Mouse (Mus musculus) megakaryocyte progenitor cell, adult 5-6 weeks (primary cell): Measurements from ENCODE around the gene Acsl5. TPM values are rescaled to one million over a fixed set of nuclear protein-coding genes. Genes with fewer than 3 reads are reported as not detected.

Source experiments
- ATAC-seq: replicated peaks from 2 replicates; pipeline ENCODE4 v1.8.0; 2016; ENCODE audit warnings: mild to moderate bottlenecking, moderate TSS enrichment, inconsistent platforms; ENCODE audit not compliant: poor library complexity
- total RNA-seq, 2 experiments: library from RNA; stranded (forward) in 1 of 2; stranded (reverse) in 1 of 2; fragments of 157-497, 149-512 nt in 1 of 2; fragments of 200-1000 nt in 1 of 2; gene quantifications; 2 replicates each; pipeline versions ENCODE4 v1.2.3 to v1.2.4; 2015 to 2017

Acsl5 gene
- total RNA-seq, 2 experiments from 2014 or later: 114 to 141 TPM

DNA sequence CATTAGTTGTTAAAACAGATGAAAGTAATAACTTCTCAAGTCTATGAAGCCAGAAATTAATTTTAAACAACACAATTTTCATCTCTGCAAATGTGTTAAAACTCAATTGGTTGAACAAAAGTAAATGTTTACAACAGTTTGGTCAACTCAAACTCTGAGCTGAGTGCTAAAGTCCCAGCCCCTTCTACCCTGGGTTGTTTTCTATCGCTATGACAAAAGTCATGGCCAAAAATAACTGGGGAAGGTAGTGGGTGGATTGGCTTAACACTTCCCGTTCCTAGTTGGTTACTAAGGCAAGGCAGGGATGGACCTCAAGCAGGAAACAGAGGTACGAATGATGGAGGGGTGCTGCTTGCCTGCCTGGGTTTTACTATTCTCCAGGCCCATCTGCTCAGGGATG lies 25.0 kb downstream of the Acsl5 start:
- no peak for ATAC-seq

DNA sequence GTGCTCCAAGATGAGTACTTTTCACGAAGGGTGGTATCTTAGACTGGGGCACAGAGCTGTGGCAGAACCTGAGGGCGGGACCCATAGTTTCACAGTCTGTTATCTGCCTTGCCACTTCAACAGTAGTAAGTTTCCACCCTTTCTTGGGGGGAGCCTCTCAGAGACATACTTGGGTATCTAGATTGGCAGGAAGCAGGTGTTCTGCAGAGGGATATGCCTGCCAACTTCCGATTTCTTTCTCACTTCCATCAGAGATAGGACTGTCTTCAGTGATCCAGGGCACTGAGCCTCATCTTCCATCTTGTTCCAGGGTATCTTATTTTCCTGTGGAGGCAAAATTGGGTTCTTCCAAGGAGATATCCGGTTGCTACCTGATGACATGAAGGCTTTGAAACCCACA lies 32.4 kb downstream of the Acsl5 start:
- peak; percentile 99 for ATAC-seq

DNA sequence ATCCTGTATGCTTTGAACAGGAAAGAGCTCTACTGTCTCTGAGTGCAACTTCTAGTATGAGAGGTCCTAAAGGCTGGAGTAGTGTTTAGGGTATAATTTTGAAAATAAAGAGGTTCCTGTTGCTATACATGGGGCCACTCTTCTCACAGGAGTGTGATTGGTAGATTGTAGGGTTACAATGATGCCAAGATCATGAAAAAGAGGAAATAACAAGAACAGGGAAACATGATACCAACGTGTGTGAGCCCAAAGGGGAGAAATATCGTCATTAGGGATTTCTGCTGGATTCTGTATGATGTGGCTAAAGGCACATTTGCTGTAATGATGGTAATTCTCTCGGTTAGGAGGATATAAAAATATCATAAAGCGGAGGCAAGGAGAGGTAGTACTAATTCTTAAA lies 34.3 kb downstream of the Acsl5 start:
- ATAC-seq: no peak

DNA sequence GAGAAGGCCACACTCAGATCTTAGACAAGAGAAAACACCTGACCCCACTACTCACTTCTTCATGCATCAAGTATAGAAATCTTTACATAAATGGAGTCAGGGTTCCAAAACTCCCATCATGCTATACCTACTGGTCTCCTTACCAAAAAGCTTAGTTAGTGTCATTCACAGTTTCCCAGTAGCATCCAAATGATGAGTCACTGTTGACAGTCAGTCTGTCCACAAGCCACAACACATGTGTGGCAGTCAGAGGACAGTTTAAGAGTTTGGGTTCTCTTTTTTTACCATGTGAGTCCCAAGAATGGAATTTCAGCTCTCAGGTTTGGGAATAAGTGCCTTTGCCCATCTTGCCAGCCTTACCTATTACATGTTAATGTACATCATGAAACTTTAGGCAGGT lies 37.2 kb downstream of the Acsl5 start:
- no peak for ATAC-seq

DNA sequence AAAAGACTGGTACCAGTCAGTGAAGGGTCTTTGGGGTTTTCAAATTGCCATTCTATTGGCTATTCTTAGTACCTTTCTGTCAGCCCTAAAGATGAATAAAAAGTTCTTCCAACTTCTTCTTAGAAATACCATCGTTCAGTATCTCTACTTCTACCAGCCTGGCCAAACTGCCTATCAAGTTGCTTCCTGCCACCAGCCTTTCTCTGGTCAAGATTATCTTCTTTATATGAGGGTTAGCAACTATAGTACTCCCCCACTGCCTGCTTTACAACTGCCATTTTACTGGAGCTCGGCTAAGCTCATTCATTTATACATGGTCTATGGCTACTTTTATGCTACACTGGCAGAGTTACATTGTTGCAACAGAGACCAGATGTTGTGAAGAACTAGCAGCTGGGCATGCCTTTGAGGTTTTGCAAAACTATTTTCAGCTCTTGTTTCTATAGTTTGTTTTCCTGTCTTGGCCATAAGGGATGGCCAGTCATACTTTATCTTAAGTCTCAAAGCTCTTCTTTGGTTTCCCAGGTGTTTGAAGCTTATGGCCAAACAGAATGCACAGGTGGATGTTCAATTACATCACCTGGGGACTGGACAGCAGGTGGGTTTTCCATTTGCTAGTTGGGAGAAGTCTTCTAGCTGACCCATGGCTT lies 39.0 kb downstream of the Acsl5 start:
- ATAC-seq: 0 out of 2 replicates have a peak, but pooled peaks have one; percentile 18

DNA sequence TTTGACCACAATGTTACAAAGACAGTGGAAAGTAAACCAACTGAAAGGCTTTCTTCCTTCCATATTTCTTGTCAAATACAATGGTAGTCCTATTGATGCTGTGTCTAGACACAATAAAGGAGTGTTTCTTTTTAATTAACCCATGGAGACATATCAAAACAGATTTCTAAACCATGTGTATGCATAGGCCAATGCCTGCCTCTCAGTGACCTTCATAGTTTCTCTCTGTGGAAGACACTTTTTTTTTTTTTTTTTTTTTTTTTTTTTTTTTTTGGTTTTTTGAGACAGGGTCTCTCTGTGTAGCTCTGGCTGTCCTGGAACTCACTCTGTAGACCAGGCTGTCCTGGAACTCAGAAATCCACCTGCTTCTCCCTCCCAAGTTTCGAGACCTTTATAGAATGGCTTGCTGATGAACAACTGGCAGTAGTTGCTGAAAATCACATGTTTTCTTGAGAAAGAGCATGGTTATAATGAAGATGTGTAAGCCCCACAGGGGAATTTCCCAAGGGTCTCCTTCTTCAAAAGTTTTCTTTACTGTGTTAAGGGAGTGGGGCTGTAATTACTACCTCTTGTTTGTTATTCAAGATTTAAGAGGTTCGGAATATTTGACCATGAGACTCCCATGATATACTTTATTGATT lies 40.6 kb downstream of the Acsl5 start:
- no peak for ATAC-seq

DNA sequence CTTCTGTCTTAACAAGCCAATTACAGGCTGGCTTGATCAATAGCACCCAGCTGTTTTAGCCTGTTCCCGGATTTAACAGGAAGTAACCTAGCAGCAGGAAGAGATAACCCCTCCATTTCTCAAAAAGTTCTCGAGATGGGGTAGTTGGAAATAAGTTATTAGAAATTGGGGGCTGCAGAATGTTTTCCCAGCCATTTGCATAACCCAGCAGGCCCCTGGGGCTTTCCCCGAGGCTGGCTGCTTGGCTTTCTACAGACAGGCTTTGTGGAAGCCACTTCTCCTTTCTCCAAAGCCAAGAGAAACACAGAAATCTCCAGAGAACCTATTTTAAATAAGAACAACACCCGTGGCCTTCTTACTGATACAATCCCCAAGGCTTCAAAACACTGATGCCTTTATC lies 41.4 kb downstream of the Acsl5 start:
- ATAC-seq: no peak

DNA sequence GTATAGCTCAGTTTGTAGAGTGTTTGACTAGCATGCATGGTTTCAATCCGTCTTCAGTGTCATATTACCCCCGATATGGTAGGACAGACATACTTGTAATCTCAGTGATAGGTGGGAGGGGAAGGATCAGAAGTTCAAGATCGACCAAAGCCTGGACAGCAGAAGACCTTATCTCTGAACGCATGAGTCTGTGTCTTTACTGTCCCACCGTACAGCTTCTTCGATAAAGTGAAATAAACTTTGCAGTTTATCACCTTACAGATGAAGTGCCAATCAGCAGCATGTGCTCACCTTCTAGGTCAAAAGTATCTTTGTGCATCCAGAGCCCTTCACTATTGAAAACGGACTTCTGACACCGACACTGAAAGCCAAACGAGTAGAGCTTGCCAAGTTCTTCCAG lies 43.3 kb downstream of the Acsl5 start:
- ATAC-seq: peak; percentile 27

DNA sequence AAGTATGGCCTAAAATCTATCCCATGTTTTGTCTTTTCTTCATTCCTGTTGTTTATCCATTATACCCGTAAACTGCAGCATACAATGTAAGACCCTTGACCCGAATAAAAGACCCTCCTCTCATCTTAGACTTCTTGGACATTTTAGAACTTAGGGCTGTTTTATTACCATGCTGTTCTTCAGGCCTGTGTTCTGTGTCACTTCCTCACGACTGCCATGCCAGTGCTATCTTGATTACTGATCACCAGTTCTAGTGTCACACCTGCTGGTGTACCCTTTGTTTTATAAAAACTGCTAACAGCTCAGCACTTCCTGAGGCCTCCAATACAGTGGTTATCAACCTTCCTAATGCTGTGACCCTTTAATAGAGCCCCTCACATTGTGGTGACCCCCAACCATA lies 43.8 kb downstream of the Acsl5 start:
- 0 out of 2 replicates have a peak, but pooled peaks have one; percentile 21 for ATAC-seq

DNA sequence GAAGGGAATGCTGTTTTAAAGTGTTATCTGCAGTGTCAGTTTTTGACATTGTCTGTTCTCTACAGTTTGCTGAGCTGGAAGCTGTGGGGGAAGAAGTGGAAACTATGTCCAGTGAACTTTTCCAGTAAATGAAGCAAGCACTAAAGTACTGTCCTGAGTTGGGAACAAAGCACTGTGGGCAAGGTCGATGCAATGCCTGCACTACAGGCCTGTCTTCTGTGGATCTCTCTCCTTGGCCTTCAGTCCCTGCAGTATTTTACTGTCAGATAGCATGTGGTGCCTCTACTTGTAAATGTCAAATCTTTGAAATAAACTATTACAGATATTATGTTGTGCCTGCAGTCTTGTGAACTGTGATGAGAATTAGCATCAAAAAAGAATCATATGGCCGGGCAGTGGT lies 44.6 kb downstream of the Acsl5 start:
- ATAC-seq: no peak

DNA sequence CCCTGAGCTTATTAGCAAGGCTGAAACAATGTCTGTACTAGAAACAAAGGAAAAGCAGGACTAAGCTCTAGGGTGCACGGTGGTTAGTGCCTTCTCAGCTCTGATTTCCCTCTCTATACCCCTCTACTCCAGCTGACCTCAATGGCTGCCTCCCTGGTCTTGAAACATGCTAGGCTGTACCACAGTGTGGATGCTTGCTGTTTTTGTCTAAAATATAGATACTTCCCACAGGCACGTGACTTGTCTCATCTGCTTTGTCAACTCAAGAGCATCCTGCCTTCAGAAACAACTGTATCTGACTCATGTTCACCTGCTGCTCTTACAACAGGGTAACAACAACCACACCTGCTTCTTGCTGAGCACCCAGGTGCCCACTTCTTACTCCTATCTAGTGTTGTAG lies 45.8 kb downstream of the Acsl5 start:
- no peak for ATAC-seq

DNA sequence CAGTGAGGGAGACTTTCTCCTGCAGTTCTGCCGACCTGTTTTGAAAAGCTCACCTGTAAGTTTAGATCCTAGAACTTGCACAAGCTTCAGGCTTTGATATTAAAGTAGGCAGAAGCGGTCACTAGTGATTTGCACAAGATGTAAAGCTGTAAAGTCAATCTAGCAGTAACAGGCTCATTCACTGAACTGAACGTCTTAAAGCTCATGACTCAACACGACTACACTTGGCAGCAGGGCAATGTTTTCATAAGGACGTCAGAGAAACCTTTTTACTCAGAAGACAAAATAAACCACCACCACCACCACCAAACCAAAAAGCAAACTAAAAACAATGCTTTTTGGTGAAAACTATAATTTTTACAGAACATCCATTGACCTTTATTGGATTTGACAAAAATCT lies 46.2 kb downstream of the Acsl5 start:
- no peak for ATAC-seq

DNA sequence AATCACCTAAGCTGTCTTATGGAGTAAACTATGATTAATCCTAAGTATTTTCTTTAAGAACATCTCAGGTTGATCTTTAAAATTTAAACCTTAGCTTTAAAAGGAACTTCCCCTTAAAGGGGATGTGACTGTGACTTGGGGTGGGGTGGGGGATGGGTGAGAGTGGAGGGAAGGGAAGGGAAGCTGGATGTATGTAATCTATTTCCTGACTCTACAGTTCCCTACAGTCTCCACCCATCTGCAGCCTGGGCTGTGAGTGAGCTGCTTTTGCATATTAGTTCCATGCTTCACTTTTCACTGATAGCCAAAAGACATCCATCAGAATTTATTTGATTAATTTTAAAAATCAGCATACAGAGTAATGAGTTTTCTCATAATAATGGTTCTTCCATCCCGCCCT lies 47.6 kb downstream of the Acsl5 start:
- ATAC-seq: peak; percentile 70

DNA sequence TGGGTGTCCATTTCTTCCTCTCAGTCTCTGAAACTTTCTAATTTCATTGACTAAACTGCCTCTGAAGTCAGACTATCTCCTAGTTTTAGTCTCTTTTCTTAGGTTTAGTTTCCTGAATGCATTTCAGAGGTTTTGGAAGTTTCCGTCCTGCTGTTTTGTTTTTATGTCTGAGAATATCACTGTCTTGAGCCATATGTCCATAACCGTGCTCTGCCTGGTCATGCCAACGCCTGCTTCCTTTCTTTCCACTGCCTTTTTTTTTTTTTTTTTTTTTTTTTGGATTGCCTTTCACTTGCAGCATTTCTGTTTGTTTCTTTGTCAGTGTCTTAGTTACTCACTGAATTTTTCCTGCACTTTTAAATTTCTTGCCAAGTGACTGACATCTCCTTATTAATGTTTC lies 48.8 kb downstream of the Acsl5 start:
- ATAC-seq: no peak

DNA sequence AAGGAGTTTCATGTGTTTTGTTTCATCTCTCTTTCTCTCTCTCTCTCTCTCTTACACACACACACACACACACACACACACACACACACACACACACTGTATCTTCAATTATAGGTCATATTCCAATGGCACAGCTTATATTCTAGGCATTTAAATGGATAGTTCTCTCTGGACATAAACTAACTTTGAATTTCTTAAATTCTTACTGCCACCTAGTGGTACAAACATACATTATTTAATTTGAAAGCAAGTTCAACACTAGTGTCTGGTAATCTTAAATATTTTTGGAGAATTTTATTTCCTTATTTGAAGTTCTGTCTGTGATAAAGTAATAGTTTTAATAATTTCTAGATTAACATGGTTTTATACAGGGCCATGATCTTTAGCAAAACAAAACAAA lies 53.3 kb downstream of the Acsl5 start:
- peak; percentile 66 for ATAC-seq

DNA sequence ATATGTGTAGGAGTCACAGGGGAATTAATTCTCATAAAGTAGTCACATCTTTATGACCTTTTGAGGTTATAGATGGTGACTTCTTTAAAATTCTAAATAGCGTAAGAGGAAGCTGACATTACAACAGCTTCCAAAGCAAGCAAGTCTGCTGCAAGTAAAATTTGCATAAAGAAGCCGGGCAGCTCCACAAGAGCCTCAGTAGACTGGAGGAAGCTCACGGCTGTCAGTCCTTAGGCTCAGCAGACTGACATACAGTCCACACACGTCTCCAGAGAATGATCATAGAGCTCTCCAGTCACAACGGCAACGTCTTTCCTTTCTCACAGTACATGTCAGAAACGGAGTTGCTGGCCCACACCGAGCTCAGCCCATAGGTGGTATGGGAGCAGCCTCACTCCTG lies 60.1 kb downstream of the Acsl5 start:
- no peak for ATAC-seq

DNA sequence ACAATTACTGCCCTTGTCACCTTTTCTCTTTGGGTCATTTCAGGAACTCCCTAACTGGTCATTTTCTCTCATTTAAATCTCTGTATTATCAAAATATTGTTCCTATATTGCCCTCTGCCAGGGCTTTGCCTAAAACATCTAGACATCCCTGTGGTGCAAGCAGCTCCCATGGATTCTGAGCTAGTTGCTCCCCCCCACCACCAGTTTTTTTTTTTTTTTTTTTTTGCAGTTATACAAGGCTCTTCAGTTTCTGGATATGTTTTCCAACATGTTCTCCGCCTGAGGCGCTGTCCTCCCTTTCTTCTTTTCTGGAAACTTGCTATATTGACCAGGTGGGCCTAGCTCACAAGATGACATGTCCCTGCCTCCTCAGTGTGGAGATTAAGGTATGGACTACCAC lies 61.9 kb downstream of the Acsl5 start:
- no peak for ATAC-seq

DNA sequence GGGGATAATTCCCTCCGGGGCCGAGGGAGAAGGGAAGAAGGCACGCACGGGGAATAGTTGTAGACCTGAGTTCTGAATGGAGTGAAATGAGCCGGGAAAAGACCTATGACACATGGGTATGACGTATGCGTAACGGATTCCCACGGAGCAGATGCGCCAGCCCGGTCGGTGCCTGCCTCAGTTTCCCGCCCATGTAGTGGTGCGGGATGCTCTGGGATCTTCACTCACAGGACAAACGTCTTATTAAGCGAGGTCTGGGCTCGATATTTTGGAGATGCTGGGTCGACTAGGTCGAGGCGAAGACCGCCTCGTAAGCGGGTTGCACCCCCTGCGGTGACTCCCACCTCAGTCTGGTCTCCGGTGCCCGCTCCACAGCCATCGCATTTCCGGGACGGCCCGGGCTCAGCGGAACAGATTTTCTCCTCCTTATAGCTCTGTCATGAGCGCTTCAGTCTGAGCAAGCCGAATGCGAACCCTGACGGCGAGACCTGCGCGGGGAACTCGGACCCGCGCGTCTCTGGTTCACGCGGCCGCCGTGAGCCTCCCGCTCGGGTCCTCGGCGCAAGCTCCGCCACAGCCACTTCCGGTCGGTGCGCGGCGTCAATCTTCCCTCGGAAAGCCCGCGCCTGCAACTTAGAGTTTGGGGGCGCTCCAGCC lies 63.8 kb downstream of the Acsl5 start, which contains the start of gene Zdhhc6:
Gene Zdhhc6 (minus strand): TSS at position 581 of the 657 bp plus-strand sequence.
- peak; percentile 82 for ATAC-seq

DNA sequence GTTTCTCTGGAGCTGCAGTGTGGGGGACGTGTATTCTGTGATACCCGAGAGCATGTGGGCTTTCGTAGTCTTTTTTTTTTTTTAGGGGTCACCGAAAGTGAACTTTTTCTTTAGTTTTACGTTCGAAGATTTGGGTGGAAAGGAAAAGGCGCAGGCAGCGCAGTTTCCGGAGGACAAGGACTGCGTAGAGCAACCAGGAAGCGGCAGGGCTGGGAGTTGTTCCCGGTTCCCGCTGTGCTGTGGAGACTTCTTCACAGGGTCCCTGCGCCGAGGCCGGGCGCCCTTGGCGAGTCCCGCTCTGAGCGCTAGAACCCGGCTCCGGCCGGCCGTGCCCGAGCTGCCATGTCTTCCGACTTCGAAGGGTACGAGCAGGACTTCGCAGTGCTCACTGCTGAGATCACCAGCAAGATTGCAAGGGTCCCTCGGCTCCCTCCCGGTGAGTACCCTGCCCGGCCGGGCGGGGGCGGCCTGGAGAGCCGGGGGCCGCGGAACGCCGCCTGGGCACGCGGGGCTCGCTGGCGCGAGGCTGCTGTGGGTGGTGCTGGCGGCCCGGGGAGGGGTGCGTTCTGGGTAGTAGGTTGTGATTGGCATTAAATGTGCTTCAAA lies 64.5 kb downstream of the Acsl5 start, which contains the start of gene Vti1a:
Gene Vti1a (plus strand): TSS at position 187 of the 606 bp plus-strand sequence.
- peak; percentile 91 for ATAC-seq

DNA sequence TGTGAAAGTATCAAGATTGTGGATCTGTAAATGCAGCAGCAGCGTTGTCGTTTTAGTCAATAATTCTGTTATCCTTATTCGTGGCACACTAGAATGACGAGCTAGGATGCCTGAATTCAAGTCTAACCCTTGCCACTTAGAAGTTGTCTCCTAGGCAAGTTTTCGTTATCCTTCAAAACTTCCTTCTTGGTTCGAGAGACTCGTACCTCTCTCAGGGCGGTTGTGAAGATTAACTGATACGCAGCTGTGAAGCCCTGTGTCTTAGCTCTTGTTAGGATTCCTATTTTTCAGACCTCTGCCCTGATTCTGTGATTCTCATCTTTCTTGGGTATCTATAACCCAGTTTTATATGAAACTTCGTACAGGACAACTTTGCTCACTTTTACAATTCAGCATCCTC lies 65.2 kb downstream of the Acsl5 start:
- ATAC-seq: no peak

DNA sequence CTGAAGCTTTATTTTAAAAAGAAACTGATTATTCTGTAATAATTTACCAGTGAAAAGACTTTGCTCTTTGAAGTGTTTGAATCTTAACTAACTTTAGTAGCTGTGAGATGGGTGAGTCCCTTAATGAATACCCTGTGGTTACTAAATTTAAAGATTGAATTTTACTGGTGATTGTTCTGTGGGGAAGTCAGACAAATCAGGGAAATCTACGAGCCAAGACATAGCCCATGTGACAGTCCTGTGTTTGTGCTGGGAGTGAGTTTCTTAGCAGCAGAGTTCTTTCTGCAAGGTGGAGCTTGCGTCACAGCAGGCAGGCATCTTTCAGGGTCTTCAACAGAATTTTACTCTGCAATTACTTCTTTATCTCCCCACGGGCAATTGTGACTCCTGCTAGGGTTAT lies 67.3 kb downstream of the Acsl5 start:
- ATAC-seq: no peak

DNA sequence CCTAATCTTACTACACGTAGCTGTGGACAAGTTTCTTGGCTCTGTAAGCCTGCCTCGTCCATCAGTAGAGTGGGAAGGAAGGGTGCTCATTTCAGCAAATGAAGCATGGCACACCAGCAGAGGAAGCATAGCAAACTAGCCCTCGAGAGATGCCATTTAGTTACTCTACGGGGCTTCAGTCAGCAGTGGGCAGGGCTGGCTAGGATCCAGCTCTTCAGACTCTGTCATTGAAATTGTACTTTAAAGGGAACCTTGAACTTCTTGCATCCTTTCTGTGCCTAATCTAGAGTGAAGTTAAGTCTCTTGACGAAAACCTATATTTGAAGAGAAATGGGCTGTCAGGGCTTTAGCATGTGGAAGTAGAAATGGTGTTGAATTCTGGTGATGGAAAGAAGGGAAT lies 67.8 kb downstream of the Acsl5 start:
- ATAC-seq: no peak
